Mouse (Mus musculus): ENCODE measurements at regions not wholly inside any gene's neighbourhood (a gene's known extent, or its start where the extent isn't known, plus 50 kb on each side); places are given as distances from the start of the nearest gene placed in this dataset.

DNA sequence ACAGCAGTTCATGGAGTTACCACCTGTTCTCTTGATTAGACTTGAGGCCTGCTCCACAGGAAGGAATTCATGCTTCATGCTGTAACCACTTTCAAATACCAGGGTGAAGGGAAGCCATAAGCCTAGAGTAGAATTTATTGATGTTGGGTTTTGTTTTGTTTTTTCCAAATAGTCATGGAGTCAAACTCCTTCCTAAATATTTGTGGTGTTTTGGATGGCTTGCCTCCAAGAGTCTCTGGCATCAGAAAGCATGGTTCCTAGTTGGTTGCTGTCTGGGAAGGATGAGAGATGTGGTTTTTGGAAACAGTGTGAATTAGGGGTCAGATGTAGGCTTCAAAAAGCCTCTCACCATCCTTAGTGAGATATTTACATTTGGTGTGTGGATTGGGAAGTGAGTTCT, 141.5 kb downstream of the Alg10b start:
- TF ChIP-seq CTCF (IDR thresholded peaks at IDR 0.05; ENCODE audit: borderline replicate concordance, extremely low read depth, insufficient read depth, insufficient read length): no peak
- no peak for TF ChIP-seq POLR2A (IDR thresholded peaks at IDR 0.05; ENCODE audit: borderline replicate concordance, extremely low read depth, insufficient read depth, insufficient read length, poor library complexity, severe bottlenecking)

All from brain, embryonic 14.5 days (tissue).